Mouse (Mus musculus): ENCODE data around the gene Cdh23.
A peak's percentile ranks its signal among the peaks of the same experiment; 100 is the strongest.

Cdh23 gene

GRCm38 (mm10) chr10:60367145-60367544, 329.1 kb downstream of the Cdh23 start:
- DNase-seq (ENCODE audit: low spot score in 2 of 2), result no peak

GRCm38 (mm10) chr10:60363426-60363825, 332.9 kb downstream of the Cdh23 start:
- DNase-seq (ENCODE audit: low spot score in 2 of 2), result no peak

GRCm38 (mm10) chr10:60362310-60362628, 334.0 kb downstream of the Cdh23 start:
- DNase-seq (ENCODE audit: low spot score in 2 of 2), result no peak

- DNase-seq (ENCODE audit: low spot score in 2 of 2), result no peak
These were observed 334.5 kb downstream of the Cdh23 start for GRCm38 (mm10) chr10:60361615-60362309.

GRCm38 (mm10) chr10:60358776-60359175, 337.5 kb downstream of the Cdh23 start:
- no peak for DNase-seq (ENCODE audit: low spot score in 2 of 2)

- no peak for DNase-seq (ENCODE audit: low spot score in 2 of 2)
These were observed 338.4 kb downstream of the Cdh23 start for GRCm38 (mm10) chr10:60357901-60358300.

GRCm38 (mm10) chr10:60357441-60357840, 338.8 kb downstream of the Cdh23 start:
- no peak for DNase-seq (ENCODE audit: low spot score in 2 of 2)

GRCm38 (mm10) chr10:60354881-60355677, 341.2 kb downstream of the Cdh23 start:
- no peak for DNase-seq (ENCODE audit: low spot score in 2 of 2)

GRCm38 (mm10) chr10:60354003-60354325, 342.3 kb downstream of the Cdh23 start:
- DNase-seq (ENCODE audit: low spot score in 2 of 2), result no peak

GRCm38 (mm10) chr10:60353241-60354002, 342.9 kb downstream of the Cdh23 start:
- DNase-seq (ENCODE audit: low spot score in 2 of 2), result no peak

GRCm38 (mm10) chr10:60351761-60352455, 344.4 kb downstream of the Cdh23 start:
- DNase-seq (ENCODE audit: low spot score in 2 of 2), result no peak

GRCm38 (mm10) chr10:60351248-60351647, 345.0 kb downstream of the Cdh23 start:
- DNase-seq (ENCODE audit: low spot score in 2 of 2), result no peak

GRCm38 (mm10) chr10:60350805-60351167, 345.5 kb downstream of the Cdh23 start:
- DNase-seq (ENCODE audit: low spot score in 2 of 2), result peak; percentile 97

- DNase-seq (ENCODE audit: low spot score in 2 of 2), result no peak
These were observed 346.0 kb downstream of the Cdh23 start for GRCm38 (mm10) chr10:60350077-60350804.

- DNase-seq (ENCODE audit: low spot score in 2 of 2), result no peak
These were observed 346.6 kb downstream of the Cdh23 start for GRCm38 (mm10) chr10:60349644-60350043.

- no peak for DNase-seq (ENCODE audit: low spot score in 2 of 2)
These were observed 347.2 kb downstream of the Cdh23 start for GRCm38 (mm10) chr10:60349056-60349455.

- DNase-seq (ENCODE audit: low spot score in 2 of 2), result no peak
These were observed 348.3 kb downstream of the Cdh23 start for GRCm38 (mm10) chr10:60347768-60348610.

GRCm38 (mm10) chr10:60346701-60347405, 349.4 kb downstream of the Cdh23 start, which contains the start of gene Vsir:
Gene Vsir, plus strand, starts transcription at chr10:60346851.
- DNase-seq (ENCODE audit: low spot score in 2 of 2), result peak; percentile 84 to 86

- DNase-seq (ENCODE audit: low spot score in 2 of 2), result no peak
These were observed 350.2 kb downstream of the Cdh23 start for GRCm38 (mm10) chr10:60346056-60346455.

- no peak for DNase-seq (ENCODE audit: low spot score in 2 of 2)
These were observed 352.2 kb downstream of the Cdh23 start for GRCm38 (mm10) chr10:60344111-60344510.

Measured in spleen, postnatal 14 days (tissue).